Mouse (Mus musculus) heart, postnatal 0 days (tissue): ENCODE data around the gene Gpc5.

ENCODE experiments used
- CTCF ChIP-seq: IDR thresholded peaks from 2 replicates; pipeline ENCODE4 v1.5.1; 2016; ENCODE audit warnings: antibody characterized with exemption, control low read depth, low read depth
- EP300 ChIP-seq: IDR thresholded peaks from 2 replicates; pipeline ENCODE4 v1.6.1; 2016; ENCODE audit warnings: antibody characterized with exemption, low read depth

- TF ChIP-seq CTCF, result no peak
- TF ChIP-seq EP300, result no peak
Measured at GRCm38 (mm10) chr14:115477360-115477759, 385.3 kb downstream of the Gpc5 start.
